Mouse (Mus musculus): ENCODE measurements around the gene Tex35. TPM values are rescaled to one million over a fixed set of nuclear protein-coding genes. Genes with fewer than 3 reads are reported as not detected.

Tex35 gene
- polyA plus RNA-seq, 1 experiment from 2014 or later = not detected

- Histone ChIP-seq H3K4me2 (ENCODE audit: low read depth, low read length) (no peak overlapping the region), H3K36me3 (replicated peaks; ENCODE audit: control insufficient read depth, insufficient read depth, low read depth, low read length) (no peaks in the 10 kb centered on the region), H3K9ac (replicated peaks; ENCODE audit: low read length) (no peak overlapping the region), H3K9me3 (replicated peaks; ENCODE audit: control insufficient read depth, low read length) (no peaks in the 10 kb centered on the region), H3K27me3 (ENCODE audit: control insufficient read depth, insufficient read depth, low read length) (no peaks in the 10 kb centered on the region), H3K4me3 (ENCODE audit: low read depth, low read length) (no peak overlapping the region), H3K4me1 (ENCODE audit: control insufficient read depth, insufficient read depth, low read length) (no peaks in the 10 kb centered on the region), H3K27ac (replicated peaks; ENCODE audit: low read depth, low read length) (no peak overlapping the region)
- ATAC-seq (replicated peaks; ENCODE audit: insufficient number of reproducible peaks, low FRiP score, low TSS enrichment, low read depth) = no peak
- 90% methylated on average over 2 of the region's 2 CpGs for WGBS
- DNase-seq (ENCODE audit: low spot score) = no peak
Observed at GRCm38 (mm10) chr1:157128219-157128618, 19.7 kb upstream of the Tex35 start.

- 85% methylated on average over 3 of the region's 3 CpGs for whole genome bisulfite sequencing
- ATAC-seq (replicated peaks; ENCODE audit: insufficient number of reproducible peaks, low FRiP score, low TSS enrichment, low read depth) = no peak
- H3K9me3 ChIP-seq (replicated peaks; ENCODE audit: control insufficient read depth, low read length) = no peaks in the 10 kb centered on the region
Observed at GRCm38 (mm10) chr1:157123836-157124235, 15.4 kb upstream of the Tex35 start.

GRCm38 (mm10) chr1:157119168-157119567 lies 10.7 kb upstream of the Tex35 start:
- no peak for DNase-seq (ENCODE audit: low spot score)
- no peaks in the 10 kb centered on the region for H3K9me3 ChIP-seq (replicated peaks; ENCODE audit: control insufficient read depth, low read length)
- ATAC-seq (replicated peaks; ENCODE audit: insufficient number of reproducible peaks, low FRiP score, low TSS enrichment, low read depth) = no peak
- H3K36me3 ChIP-seq (replicated peaks; ENCODE audit: control insufficient read depth, insufficient read depth, low read depth, low read length) = no peaks in the 10 kb centered on the region
- H3K27ac ChIP-seq (replicated peaks; ENCODE audit: low read depth, low read length) = no peak overlapping the region
- H3K9ac ChIP-seq (replicated peaks; ENCODE audit: low read length) = no peak overlapping the region
- no peak overlapping the region for H3K4me3 ChIP-seq (ENCODE audit: low read depth, low read length)
- H3K27me3 ChIP-seq (ENCODE audit: control insufficient read depth, insufficient read depth, low read length) = no peaks in the 10 kb centered on the region
- H3K4me1 ChIP-seq (ENCODE audit: control insufficient read depth, insufficient read depth, low read length) = no peaks in the 10 kb centered on the region
- 87% methylated on average over 6 of the region's 6 CpGs for WGBS
- H3K4me2 ChIP-seq (ENCODE audit: low read depth, low read length) = no peak overlapping the region

More at GRCm38 (mm10) chr1:157123836-157124235, 15.4 kb upstream of the Tex35 start:
- no peaks in the 10 kb centered on the region for H3K36me3 ChIP-seq (replicated peaks; ENCODE audit: control insufficient read depth, insufficient read depth, low read depth, low read length)
- H3K9ac ChIP-seq (replicated peaks; ENCODE audit: low read length) = no peak overlapping the region
- H3K4me1 ChIP-seq (ENCODE audit: control insufficient read depth, insufficient read depth, low read length) = no peaks in the 10 kb centered on the region
- no peak for DNase-seq (ENCODE audit: low spot score)
- no peaks in the 10 kb centered on the region for H3K27me3 ChIP-seq (ENCODE audit: control insufficient read depth, insufficient read depth, low read length)
- H3K4me2 ChIP-seq (ENCODE audit: low read depth, low read length) = no peak overlapping the region
- H3K27ac ChIP-seq (replicated peaks; ENCODE audit: low read depth, low read length) = no peak overlapping the region
- H3K4me3 ChIP-seq (ENCODE audit: low read depth, low read length) = no peak overlapping the region

- ATAC-seq (replicated peaks; ENCODE audit: insufficient number of reproducible peaks, low FRiP score, low TSS enrichment, low read depth) = no peak
- DNase-seq (ENCODE audit: low spot score) = no peak
Observed at GRCm38 (mm10) chr1:157117440-157117839, 9.0 kb upstream of the Tex35 start.

GRCm38 (mm10) chr1:157114492-157114891 lies 6.0 kb upstream of the Tex35 start:
- H3K4me2 ChIP-seq (ENCODE audit: low read depth, low read length) = no peak overlapping the region
- no peak overlapping the region for H3K9ac ChIP-seq (replicated peaks; ENCODE audit: low read length)
- no peak overlapping the region for H3K4me3 ChIP-seq (ENCODE audit: low read depth, low read length)
- no peak for DNase-seq (ENCODE audit: low spot score)
- H3K36me3 ChIP-seq (replicated peaks; ENCODE audit: control insufficient read depth, insufficient read depth, low read depth, low read length) = no peaks in the 10 kb centered on the region
- ATAC-seq (replicated peaks; ENCODE audit: insufficient number of reproducible peaks, low FRiP score, low TSS enrichment, low read depth) = no peak
- no peaks in the 10 kb centered on the region for H3K9me3 ChIP-seq (replicated peaks; ENCODE audit: control insufficient read depth, low read length)
- no peak overlapping the region for H3K27ac ChIP-seq (replicated peaks; ENCODE audit: low read depth, low read length)
- H3K4me1 ChIP-seq (ENCODE audit: control insufficient read depth, insufficient read depth, low read length) = no peaks in the 10 kb centered on the region
- no peaks in the 10 kb centered on the region for H3K27me3 ChIP-seq (ENCODE audit: control insufficient read depth, insufficient read depth, low read length)
- WGBS = 79% methylated on average over 2 of the region's 2 CpGs

More at GRCm38 (mm10) chr1:157117440-157117839, 9.0 kb upstream of the Tex35 start:
- no peak overlapping the region for H3K9ac ChIP-seq (replicated peaks; ENCODE audit: low read length)
- H3K9me3 ChIP-seq (replicated peaks; ENCODE audit: control insufficient read depth, low read length) = no peaks in the 10 kb centered on the region
- H3K4me3 ChIP-seq (ENCODE audit: low read depth, low read length) = no peak overlapping the region
- H3K4me2 ChIP-seq (ENCODE audit: low read depth, low read length) = no peak overlapping the region
- 92% methylated on average over 3 of the region's 3 CpGs for WGBS
- H3K27me3 ChIP-seq (ENCODE audit: control insufficient read depth, insufficient read depth, low read length) = no peaks in the 10 kb centered on the region
- H3K4me1 ChIP-seq (ENCODE audit: control insufficient read depth, insufficient read depth, low read length) = no peaks in the 10 kb centered on the region
- no peaks in the 10 kb centered on the region for H3K36me3 ChIP-seq (replicated peaks; ENCODE audit: control insufficient read depth, insufficient read depth, low read depth, low read length)
- H3K27ac ChIP-seq (replicated peaks; ENCODE audit: low read depth, low read length) = no peak overlapping the region

GRCm38 (mm10) chr1:157110287-157110835 lies 1.9 kb upstream of the Tex35 start:
- Histone ChIP-seq H3K4me3 (ENCODE audit: low read depth, low read length) (no peak overlapping the region), H3K4me2 (ENCODE audit: low read depth, low read length) (no peak overlapping the region), H3K27ac (replicated peaks; ENCODE audit: low read depth, low read length) (no peak overlapping the region), H3K9me3 (replicated peaks; ENCODE audit: control insufficient read depth, low read length) (no peaks in the 10 kb centered on the region), H3K9ac (replicated peaks; ENCODE audit: low read length) (no peak overlapping the region), H3K36me3 (replicated peaks; ENCODE audit: control insufficient read depth, insufficient read depth, low read depth, low read length) (no peaks in the 10 kb centered on the region), H3K27me3 (ENCODE audit: control insufficient read depth, insufficient read depth, low read length) (no peaks in the 10 kb centered on the region), H3K4me1 (ENCODE audit: control insufficient read depth, insufficient read depth, low read length) (no peaks in the 10 kb centered on the region)
- DNase-seq (ENCODE audit: low spot score) (no peak), ATAC-seq (replicated peaks; ENCODE audit: insufficient number of reproducible peaks, low FRiP score, low TSS enrichment, low read depth) (no peak)
- WGBS = 75% methylated on average over 6 of the region's 6 CpGs

- H3K27me3 ChIP-seq (ENCODE audit: control insufficient read depth, insufficient read depth, low read length) = no peaks in the 10 kb centered on the region
- ATAC-seq (replicated peaks; ENCODE audit: insufficient number of reproducible peaks, low FRiP score, low TSS enrichment, low read depth) (peak; percentile 82), DNase-seq (ENCODE audit: low spot score) (peak; percentile 66)
- H3K27ac ChIP-seq (replicated peaks; ENCODE audit: low read depth, low read length) = no peak overlapping the region
- WGBS = 14% methylated on average over 19 of the region's 19 CpGs
- no peaks in the 10 kb centered on the region for H3K36me3 ChIP-seq (replicated peaks; ENCODE audit: control insufficient read depth, insufficient read depth, low read depth, low read length)
- H3K4me1 ChIP-seq (ENCODE audit: control insufficient read depth, insufficient read depth, low read length) = peaks cover 4% of the 10 kb centered on the region; the same call in 1 of the 2 replicates
- H3K4me2 ChIP-seq (ENCODE audit: low read depth, low read length) = peak overlapping the region; percentile 49
- no peak overlapping the region for H3K4me3 ChIP-seq (ENCODE audit: low read depth, low read length)
- peak overlapping the region; percentile 54 for H3K9ac ChIP-seq (replicated peaks; ENCODE audit: low read length)
- H3K9me3 ChIP-seq (replicated peaks; ENCODE audit: control insufficient read depth, low read length) = no peaks in the 10 kb centered on the region
Observed at GRCm38 (mm10) chr1:157101122-157101865, 7.2 kb downstream of the Tex35 start.

GRCm38 (mm10) chr1:157095534-157095933 lies 12.9 kb downstream of the Tex35 start:
- H3K36me3 ChIP-seq (replicated peaks; ENCODE audit: control insufficient read depth, insufficient read depth, low read depth, low read length) = no peaks in the 10 kb centered on the region
- no peak overlapping the region for H3K27ac ChIP-seq (replicated peaks; ENCODE audit: low read depth, low read length)
- H3K9me3 ChIP-seq (replicated peaks; ENCODE audit: control insufficient read depth, low read length) = no peaks in the 10 kb centered on the region
- 87% methylated on average over 4 of the region's 4 CpGs for WGBS
- no peak for DNase-seq (ENCODE audit: low spot score)
- no peak overlapping the region for H3K4me2 ChIP-seq (ENCODE audit: low read depth, low read length)
- H3K4me3 ChIP-seq (ENCODE audit: low read depth, low read length) = no peak overlapping the region
- no peak for ATAC-seq (replicated peaks; ENCODE audit: insufficient number of reproducible peaks, low FRiP score, low TSS enrichment, low read depth)
- no peaks in the 10 kb centered on the region for H3K27me3 ChIP-seq (ENCODE audit: control insufficient read depth, insufficient read depth, low read length)
- no peaks in the 10 kb centered on the region for H3K4me1 ChIP-seq (ENCODE audit: control insufficient read depth, insufficient read depth, low read length)
- H3K9ac ChIP-seq (replicated peaks; ENCODE audit: low read length) = no peak overlapping the region

Data from embryonic facial prominence, embryonic 11.5 days (tissue).